Mouse (Mus musculus) heart, adult 9 months (tissue): ENCODE measurements around the gene Fkbp14.

Experiments
- DNase-seq, 2 experiments: peaks; one replicate each; pipeline ENCODE4 v3.0.0; 2022; ENCODE audit warnings: low spot score in 2 of 2

Gene Fkbp14

DNA sequence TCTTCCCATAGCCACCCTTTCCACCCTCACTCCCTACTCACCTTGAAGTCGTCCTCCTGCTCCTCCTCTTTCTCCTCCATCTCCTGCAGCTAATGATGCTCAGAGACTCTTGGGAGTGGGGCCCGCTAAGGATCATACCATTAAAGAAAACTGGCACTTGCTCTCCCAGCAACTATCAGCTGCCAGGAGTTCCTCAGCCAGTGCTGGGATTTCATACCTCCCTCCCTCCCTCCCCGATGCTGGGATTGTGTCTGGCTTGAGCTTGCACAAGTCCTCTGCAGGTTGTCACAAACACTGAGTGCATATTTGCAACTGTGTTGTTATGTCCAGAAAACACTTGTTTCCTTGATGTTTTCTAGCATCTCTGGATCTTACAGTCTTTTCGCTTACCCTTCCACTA lies at the start of gene Fkbp14:
TSS of gene Fkbp14 (minus strand) at position 101 of the 400 bp plus-strand sequence.
- no peak for DNase-seq

DNA sequence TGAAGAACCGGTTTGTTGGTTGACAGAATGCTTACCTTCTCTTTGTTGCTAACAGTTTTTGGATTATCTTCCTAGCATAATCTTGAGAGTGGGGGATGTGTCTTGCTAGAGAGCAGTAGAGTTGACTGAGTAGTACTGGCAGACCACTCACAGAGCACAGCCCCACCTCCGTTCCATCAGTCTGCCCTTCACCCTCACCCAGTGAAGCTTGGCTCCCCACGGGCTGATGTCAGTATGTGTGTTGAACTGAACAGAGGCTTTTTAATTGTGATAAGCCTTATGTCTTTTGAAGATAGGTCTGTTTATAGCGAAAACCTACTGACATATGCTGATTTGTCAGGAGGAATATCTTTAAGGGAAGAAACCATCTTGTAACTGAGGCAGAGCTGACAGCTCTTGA lies 46.1 kb upstream of the Fkbp14 start:
- DNase-seq = no peak

GRCm38 (mm10) chr6:54641953-54642352 lies 44.8 kb upstream of the Fkbp14 start:
- no peak for DNase-seq

GRCm38 (mm10) chr6:54639877-54640276 lies 42.8 kb upstream of the Fkbp14 start:
- peak; percentile 15 to 18 for DNase-seq

- peak in 1 of 2 experiments; percentile 23 for DNase-seq
Observed at GRCm38 (mm10) chr6:54631462-54631861, 34.4 kb upstream of the Fkbp14 start.

DNA sequence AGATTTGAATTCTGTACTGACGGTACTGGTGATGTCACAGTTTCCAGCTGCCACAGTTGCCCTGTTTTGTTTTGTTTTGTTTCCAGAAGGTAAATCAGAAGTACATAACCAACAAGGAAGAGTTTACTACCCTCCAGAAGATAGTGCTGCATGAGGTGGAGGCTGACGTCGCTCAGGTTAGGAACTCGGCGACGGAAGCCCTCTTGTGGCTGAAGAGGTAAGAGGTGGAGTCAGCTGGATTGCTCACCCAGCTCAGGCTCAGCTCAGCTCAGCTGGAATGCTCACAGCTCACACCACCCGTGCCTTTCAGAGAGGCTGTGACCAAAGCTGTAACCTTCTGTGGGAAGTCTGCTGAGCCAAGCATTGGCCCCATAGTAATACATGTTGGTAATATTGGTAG lies 32.6 kb upstream of the Fkbp14 start:
- DNase-seq = no peak

GRCm38 (mm10) chr6:54628381-54628780 lies 31.3 kb upstream of the Fkbp14 start:
- no peak for DNase-seq

DNA sequence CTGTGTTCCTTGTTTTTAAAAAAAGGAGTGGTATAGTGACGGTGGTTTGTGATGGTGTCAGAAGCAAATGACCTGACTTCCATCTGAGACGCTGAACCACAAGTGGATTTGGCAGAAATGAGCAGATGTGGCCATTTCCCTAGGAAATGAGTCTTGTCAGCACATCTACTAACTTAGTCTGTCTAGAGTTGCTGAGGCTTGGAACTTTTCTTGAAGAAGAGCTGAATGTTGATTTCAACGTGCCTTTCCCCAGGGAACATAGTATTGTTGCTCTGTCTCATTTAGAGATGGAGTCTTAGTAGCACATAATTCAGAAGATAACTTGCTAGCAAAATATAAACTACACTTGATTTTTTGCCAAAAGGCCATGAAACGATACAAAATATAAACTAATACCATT lies 23.2 kb upstream of the Fkbp14 start:
- DNase-seq = no peak

- DNase-seq = no peak
Observed at GRCm38 (mm10) chr6:54619530-54619929, 22.4 kb upstream of the Fkbp14 start.

DNA sequence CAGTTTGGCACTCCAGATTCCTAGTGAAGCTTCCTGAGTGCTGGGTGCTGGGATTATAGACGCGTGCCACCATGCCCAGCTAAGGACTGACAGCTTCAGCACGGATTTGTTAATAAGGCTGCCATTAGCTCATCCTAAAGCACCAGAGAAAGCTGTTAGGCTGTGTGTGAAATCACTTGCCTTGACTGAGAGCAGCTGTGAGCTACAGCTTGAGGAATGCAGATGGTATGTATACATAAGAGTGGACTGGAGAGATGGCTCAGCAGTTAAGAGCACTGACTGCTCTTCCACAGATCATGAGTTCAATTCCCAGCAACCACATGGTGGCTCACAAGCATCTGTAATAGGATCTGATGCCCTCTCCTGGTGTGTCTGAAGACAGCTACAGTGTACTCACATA lies 20.3 kb upstream of the Fkbp14 start:
- no peak for DNase-seq

DNA sequence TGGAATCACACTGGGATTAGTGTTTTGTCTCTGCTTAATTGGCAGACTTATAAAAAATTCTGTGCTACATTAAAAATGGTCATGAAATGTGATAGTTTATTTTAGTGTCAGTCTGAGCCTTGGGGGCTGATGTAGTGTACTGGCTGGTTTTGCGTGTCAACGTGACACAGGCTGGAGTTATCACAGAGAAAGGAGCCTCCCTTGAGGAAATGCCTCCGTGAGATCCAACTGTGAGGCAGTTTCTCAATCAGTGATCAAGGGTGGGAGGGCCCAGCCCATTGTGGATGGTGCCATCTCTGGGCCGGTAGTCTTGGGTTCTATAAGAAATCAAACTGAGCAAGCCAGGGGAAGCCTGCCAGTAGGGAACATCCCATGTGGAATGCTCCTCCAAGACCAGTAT lies 9.1 kb upstream of the Fkbp14 start:
- no peak for DNase-seq

- no peak for DNase-seq
Observed at GRCm38 (mm10) chr6:54604001-54604715, 7.0 kb upstream of the Fkbp14 start.

GRCm38 (mm10) chr6:54602891-54603290 lies 5.8 kb upstream of the Fkbp14 start:
- DNase-seq = no peak

DNA sequence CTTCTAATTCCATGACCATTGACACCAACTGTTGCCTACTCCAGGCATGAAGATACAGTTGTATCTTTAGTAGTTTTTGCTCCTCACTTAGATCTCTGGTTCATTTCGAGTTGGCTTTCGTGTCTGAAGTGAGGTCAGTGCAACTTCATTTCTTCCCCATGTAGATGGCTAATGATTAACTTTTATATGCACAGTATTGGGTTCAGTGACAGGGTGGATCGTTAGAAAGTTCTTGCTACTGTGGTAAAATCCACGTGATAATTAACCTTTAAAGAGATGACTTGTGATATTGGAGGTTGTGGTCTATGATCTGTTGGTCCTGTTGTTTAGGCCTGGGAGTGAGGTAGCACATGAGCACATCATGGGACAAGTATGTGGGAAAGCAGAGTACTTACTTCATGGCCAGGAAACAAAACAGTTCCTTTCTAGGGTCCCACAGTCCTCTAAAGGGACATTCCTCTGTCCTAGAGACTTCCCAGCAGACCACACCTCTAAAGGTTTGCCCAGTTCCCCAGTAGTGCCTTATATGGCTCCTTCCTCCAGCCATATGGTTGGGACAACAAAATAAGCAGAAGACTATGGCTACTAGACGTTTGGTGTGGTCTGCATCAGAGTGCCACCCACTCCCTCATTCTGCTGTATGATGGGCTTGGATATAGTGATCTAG lies 3.7 kb upstream of the Fkbp14 start:
- no peak for DNase-seq

GRCm38 (mm10) chr6:54597711-54598110 lies 603 bp upstream of the Fkbp14 start:
- DNase-seq = no peak

DNA sequence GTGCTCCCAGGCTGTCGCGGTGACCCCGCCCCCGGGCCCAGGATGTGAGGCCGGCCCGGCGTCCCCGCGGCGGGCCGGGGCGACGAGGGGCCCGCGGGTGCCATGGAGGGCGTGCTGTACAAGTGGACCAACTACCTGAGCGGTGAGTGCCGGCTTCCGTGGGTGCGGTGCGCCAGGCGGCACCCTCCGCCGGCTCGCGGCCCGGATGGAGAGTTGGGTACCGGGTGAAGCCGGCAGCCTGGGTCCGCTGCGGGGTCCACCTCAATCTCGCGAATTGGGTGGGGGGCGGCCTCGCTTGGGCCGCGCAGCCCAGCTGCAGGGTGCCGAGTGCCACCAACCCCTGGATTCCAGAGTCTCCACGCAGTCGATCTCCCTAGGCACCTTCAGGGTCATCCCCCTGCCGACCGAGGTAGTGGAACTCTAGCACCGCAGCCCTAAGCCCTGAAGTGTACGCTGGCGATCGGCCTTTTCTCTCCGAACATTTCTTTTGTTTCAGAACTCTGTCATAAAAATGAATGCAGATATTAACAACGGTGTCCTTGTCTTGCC lies 1.7 kb downstream of the Fkbp14 start:
- DNase-seq = no peak

DNA sequence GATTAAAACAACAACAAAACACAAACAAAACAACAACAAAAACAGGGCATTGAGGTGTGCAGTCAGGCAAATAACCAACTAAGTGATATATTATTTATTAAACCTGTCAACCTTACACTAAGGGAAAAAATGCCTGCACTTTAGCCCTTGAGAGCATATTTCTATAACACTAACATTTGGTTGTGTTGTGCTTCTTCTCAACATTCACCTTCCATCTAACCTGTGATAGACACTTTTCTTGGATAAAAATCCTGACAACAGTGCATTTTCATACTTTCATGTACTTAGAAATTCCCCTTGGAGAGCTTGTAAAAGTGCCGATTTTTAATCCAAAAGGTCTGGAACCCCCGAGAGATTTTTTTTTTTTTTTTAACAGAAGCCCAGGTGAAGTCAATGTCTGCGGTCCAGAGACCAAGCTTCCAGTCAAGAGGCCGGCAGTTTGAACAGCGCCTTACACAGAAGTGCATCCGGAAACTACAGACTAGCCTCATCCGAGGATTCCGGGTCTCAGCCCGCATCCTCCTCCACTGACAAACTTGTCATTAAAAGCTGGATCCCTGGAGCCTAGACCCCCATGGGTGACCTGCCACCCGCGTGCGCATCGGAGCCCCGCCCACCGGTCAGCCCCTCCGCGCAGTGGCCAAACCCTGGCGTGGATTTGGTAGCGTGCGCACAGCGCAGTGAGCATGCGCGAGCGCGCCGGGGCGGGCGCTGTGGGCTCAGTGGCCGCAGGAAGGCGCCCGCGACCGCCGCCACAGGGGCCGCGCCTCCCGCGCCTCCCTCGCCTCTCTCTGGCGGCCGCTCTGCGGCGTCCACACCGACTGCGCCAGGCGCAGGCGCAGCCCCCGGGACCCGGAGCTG lies 2.4 kb downstream of the Fkbp14 start, which contains the start of gene Plekha8:
TSS of gene Plekha8 (plus strand) at position 643 of the 861 bp plus-strand sequence.
- DNase-seq = peak; percentile 92

- DNase-seq = no peak
Observed at GRCm38 (mm10) chr6:54593766-54594468, 3.2 kb downstream of the Fkbp14 start.

DNA sequence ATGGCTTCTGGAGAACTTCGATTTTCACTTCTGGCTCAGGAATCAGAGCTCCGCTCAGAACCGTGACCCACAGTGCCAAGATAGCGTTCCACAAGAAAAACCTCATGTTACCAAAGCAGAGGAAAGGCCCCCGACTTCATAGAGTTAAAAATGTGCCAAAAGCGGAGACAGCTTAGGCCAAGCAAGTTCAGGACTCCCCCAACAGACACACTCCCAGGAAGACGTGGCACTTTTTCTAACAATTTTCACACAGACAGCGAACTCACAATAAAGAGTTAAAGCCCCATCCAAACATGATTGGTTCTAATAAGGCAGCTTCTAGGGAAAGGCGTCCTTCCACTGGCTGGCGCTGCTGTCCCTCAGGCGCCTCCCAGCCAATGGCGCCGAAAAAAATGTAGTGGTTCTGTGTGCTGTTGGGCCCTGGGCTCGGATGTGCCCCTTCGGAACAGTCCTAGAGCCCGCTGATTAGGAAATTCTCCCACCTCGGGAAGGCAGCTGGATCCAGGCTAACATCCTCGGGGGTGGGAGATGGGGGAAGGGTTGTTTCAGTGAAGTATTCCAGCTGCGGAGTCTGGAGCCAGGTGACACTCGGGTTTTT lies 4.1 kb downstream of the Fkbp14 start:
- DNase-seq = peak; percentile 96 to 97

GRCm38 (mm10) chr6:54591778-54592177 lies 5.3 kb downstream of the Fkbp14 start:
- DNase-seq = peak in 1 of 2 experiments; percentile 21

DNA sequence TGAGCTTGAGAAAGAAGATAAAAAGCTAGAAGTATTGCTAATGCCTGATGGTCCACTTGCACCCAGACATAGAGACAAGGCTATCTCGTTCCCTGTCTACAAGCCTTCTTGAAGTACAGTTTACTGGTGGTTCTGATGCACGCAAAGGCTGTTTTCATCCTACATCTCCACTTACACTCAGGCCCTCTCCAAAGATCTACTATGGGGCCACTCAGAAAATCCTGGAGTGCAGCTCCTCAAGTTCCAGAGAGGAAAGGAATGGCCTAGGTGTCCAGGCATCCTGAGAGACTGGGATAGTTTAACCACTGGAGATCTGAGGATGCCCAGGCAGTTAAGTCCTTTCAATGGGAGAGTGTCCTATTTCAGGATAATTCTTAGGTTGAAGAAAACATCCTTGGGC lies 6.4 kb downstream of the Fkbp14 start:
- DNase-seq = no peak
